Mouse (Mus musculus): ENCODE results near the gene Olfr462. TPM values are rescaled to one million over a fixed set of nuclear protein-coding genes. Genes with fewer than 3 reads are reported as not detected.
"Not testable (repeated sequence)": the region's sequence is repeated elsewhere in the genome, so short reads cannot be mapped to it uniquely, and the experiment has no call there.

The Olfr462 gene
- polyA plus RNA-seq, 1 experiment, result not detected

DNA sequence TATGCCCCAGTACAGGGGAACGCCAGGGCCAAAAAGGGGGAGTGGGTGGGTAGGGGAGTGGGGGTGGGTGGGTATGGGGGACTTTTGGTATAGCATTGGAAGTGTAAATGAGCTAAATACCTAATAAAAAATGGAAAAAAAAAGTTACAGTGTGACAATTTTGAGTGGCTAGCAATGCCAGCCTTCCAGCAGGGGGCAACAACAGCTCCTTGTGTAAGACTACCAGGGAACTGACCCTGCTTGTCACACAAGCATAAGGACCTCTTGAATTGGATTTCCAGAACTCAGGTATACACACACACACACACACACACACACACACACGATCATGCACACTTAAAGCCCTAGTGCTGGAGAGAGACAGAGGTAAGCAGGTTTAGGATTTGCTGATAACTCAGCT, 25.2 kb downstream of the Olfr462 start:
- H3K4me3 ChIP-seq (ENCODE audit: insufficient read depth, low read depth, low read length), result not testable (repeated sequence)

GRCm38 (mm10) chr11:87862805-87863204, 29.3 kb downstream of the Olfr462 start:
- H3K4me3 ChIP-seq (ENCODE audit: insufficient read depth, low read depth, low read length), result no peak overlapping the region
- no peaks in the 10 kb centered on the region for H3K4me1 ChIP-seq (ENCODE audit: control insufficient read depth, insufficient read depth, insufficient read length, low read length)
- no peak overlapping the region for H3K27ac ChIP-seq (replicated peaks; ENCODE audit: low read depth, low read length)

More for the DNA sequence above, 25.2 kb downstream of the Olfr462 start:
- H3K4me1 ChIP-seq (ENCODE audit: control insufficient read depth, insufficient read depth, insufficient read length, low read length); H3K27ac ChIP-seq (replicated peaks; ENCODE audit: low read depth, low read length): not testable (repeated sequence)

DNA sequence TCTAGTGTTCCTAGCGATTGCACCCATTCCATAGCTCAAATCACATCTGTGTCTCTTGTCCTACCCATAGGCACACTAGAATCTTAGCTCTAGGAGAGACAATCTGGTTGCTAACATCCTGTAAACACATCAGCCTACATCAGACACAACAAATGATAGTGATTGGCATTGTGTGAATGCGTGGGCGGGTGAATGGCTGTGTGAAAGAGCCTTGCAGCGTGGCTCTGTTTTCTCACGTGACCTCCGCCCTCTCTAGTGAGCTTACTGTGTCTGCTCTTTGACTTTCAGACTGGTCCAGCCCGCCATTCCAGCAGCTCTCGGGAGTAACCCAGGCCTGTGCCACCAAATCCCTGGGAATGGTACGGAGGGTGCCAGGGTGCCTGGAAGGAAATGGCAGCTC, 31.6 kb downstream of the Olfr462 start:
- H3K4me1 ChIP-seq (ENCODE audit: control insufficient read depth, insufficient read depth, insufficient read length, low read length), result no peaks in the 10 kb centered on the region
- H3K4me3 ChIP-seq (ENCODE audit: insufficient read depth, low read depth, low read length), result no peak overlapping the region
- no peak overlapping the region for H3K27ac ChIP-seq (replicated peaks; ENCODE audit: low read depth, low read length)

DNA sequence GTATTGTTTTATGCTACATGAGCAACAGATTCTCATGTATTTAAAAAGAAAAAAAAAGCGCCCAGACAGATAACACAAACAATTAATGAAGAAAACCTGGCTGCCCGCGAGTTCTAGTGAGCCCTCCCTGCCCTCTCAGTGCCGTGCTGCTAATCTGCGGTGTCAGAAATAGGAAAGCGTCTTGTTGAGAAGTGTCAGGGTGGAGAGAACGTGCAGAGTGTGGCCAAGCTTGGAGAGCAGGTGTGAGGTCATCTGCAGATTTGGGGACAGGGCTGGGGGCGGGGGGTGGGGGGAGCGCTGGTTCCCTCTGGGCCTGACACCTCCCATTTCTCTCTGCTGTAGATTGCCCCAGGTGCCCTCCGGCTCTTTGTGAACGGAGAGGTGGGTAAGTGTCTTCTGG, 32.8 kb downstream of the Olfr462 start:
- Histone ChIP-seq H3K4me3 (ENCODE audit: insufficient read depth, low read depth, low read length) (no peak overlapping the region), H3K27ac (replicated peaks; ENCODE audit: low read depth, low read length) (no peak overlapping the region), H3K4me1 (ENCODE audit: control insufficient read depth, insufficient read depth, insufficient read length, low read length) (no peaks in the 10 kb centered on the region)

GRCm38 (mm10) chr11:87854550-87854949, 37.5 kb downstream of the Olfr462 start:
- no peak overlapping the region for H3K27ac ChIP-seq (replicated peaks; ENCODE audit: low read depth, low read length)
- no peak overlapping the region for H3K4me3 ChIP-seq (ENCODE audit: insufficient read depth, low read depth, low read length)
- peaks cover 3% of the 10 kb centered on the region; the same call in 1 of the 2 replicates for H3K4me1 ChIP-seq (ENCODE audit: control insufficient read depth, insufficient read depth, insufficient read length, low read length)

GRCm38 (mm10) chr11:87853597-87853954, 38.5 kb downstream of the Olfr462 start:
- Histone ChIP-seq H3K27ac (replicated peaks; ENCODE audit: low read depth, low read length) (no peak overlapping the region), H3K4me3 (ENCODE audit: insufficient read depth, low read depth, low read length) (peak overlapping the region; percentile 74), H3K4me1 (ENCODE audit: control insufficient read depth, insufficient read depth, insufficient read length, low read length) (peaks cover 3% of the 10 kb centered on the region; the same call in 1 of the 2 replicates)

DNA sequence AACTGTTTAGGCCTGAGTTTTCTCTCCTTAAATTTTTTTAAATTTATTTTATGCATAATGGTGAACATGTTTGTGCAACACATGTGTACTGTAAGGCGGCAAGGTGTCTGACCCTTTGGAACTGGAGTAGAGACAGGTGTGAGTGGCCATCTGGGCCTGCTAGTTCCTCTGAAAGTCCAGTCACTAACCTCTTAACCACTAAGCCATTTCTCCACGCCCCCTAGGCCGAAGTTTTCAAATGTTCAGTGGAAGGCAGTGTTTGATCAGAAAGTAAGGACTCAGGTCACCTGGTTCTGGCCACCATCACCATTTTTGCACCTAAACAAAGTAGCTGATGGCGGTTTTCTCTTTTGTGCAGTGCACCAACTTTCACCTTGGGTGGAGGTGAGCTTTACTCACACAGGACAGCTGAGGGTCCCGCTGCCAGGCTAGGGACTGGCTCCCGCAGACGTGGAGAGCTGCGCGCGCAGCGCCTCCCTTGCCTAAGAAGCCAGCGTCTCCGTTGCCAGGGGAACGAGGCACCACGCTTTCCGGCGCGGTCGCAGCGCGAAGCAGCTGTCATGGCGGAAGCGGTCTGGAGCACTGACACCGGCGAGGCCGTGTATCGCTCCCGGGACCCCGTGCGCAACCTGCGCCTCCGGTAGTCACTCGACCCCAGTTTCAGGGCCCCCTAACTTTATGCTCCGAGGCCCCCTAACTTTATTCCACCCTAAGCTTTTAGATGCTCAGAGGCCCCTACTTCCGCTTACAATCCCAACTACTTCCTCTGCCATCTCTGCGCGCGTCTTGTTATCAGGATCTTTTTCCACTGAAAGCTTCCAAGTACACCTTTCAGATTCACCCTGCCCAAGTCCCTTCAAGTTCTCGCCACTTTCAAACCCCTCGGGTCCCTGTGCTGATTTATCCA, 39.1 kb downstream of the Olfr462 start, which contains the start of gene Mks1:
TSS of gene Mks1 (plus strand) at position 526 of the 907 bp plus-strand sequence.
- Histone ChIP-seq H3K4me3 (ENCODE audit: insufficient read depth, low read depth, low read length) (peak within 1 kb of the TSS; percentile 74), H3K27ac (replicated peaks; ENCODE audit: low read depth, low read length) (no peak within 1 kb of the TSS), H3K4me1 (ENCODE audit: control insufficient read depth, insufficient read depth, insufficient read length, low read length) (peaks cover 3% of the 10 kb centered on the region; the same call in 1 of the 2 replicates)

DNA sequence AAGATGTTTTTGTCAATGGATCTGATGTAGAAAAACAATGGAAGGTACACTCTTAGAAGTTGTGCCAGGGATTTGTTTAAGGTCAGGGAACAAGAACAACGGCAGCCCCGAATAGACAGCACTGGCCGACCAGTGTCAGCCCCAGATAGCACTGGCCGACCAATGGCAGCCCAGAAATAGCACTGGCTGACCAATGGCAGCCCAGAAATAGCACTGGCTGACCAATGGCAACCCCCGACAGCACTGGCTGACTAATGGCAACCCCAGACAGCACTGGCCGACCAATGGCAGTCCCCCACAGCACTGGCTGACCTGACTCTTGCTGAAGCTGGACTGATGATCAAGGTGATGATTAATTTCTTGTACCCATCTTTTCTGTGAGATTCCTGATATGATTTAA, 44.2 kb downstream of the Olfr462 start:
- H3K27ac ChIP-seq (replicated peaks; ENCODE audit: low read depth, low read length), result no peak overlapping the region
- H3K4me1 ChIP-seq (ENCODE audit: control insufficient read depth, insufficient read depth, insufficient read length, low read length), result peaks cover 3% of the 10 kb centered on the region; the same call in 1 of the 2 replicates
- H3K4me3 ChIP-seq (ENCODE audit: insufficient read depth, low read depth, low read length), result no peak overlapping the region

DNA sequence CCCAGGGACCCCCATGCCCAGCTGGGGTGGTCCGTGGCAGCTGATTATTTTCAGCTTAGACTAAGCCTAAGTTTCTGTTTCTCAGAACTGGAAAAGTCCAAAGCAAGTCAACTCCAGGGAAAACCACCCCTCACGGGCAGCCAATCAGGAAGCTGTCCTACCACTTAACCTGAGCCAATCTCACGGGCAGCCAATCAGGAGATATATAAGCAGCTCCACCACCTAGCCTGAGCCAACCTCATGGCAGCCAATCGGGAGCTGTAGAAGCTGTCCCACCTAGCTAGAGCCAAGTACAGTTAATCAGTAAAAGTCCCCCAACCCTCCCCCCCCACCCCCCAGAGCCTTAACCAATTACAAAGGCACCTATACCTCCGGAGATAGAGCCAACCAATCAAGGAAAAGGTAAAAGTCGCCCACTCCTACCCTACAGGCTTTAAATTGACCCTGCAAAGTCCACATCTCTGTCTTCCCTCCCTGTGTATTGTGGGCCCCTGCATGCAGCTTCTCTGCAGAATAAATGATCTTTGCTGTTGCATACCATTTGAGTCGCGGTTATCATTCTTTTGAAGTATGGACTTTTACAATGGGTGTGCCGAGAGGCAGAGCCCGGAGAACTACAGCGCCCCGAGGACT, 45.0 kb downstream of the Olfr462 start:
- no peak overlapping the region for H3K4me3 ChIP-seq (ENCODE audit: insufficient read depth, low read depth, low read length)
- H3K27ac ChIP-seq (replicated peaks; ENCODE audit: low read depth, low read length), result no peak overlapping the region
- no peaks in the 10 kb centered on the region for H3K4me1 ChIP-seq (ENCODE audit: control insufficient read depth, insufficient read depth, insufficient read length, low read length)

GRCm38 (mm10) chr11:87841436-87841835, 50.6 kb downstream of the Olfr462 start:
- Histone ChIP-seq H3K4me1 (ENCODE audit: control insufficient read depth, insufficient read depth, insufficient read length, low read length) (no peaks in the 10 kb centered on the region), H3K4me3 (ENCODE audit: insufficient read depth, low read depth, low read length) (no peak overlapping the region), H3K27ac (replicated peaks; ENCODE audit: low read depth, low read length) (no peak overlapping the region)

DNA sequence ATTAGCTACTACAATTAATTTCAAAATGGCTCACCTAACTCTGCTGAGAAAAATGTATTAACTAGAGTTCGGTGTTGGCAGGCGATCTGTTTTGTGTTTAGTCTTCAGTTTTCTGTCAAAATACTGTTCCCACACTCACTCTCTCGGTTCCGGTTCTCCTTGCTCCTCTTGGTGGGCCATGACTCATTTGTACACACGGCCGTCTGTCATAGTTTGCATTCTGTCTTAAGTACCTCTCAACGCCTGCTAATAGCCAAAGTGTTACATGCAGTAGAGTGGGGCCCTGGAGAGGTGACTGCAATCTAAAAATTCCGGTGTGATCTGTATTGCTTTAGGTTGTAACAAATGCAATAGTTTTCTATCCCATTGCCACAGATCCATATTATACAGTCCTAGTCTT, 51.4 kb downstream of the Olfr462 start:
- H3K27ac ChIP-seq (replicated peaks; ENCODE audit: low read depth, low read length), result no peak overlapping the region
- no peak overlapping the region for H3K4me3 ChIP-seq (ENCODE audit: insufficient read depth, low read depth, low read length)

More for the DNA sequence above, 51.4 kb downstream of the Olfr462 start:
- H3K4me1 ChIP-seq (ENCODE audit: control insufficient read depth, insufficient read depth, insufficient read length, low read length), result no peaks in the 10 kb centered on the region

Other genes with a start within 250 kb of the Olfr462 start
- gene Rnf43, start 229.5 kb downstream of the Olfr462 start, polyA plus RNA-seq (2012; ENCODE audit: insufficient read depth, insufficient read length, missing spikeins), result not detected in 2 replicates
- gene Supt4a, start 154.7 kb downstream of the Olfr462 start, polyA plus RNA-seq (2012; ENCODE audit: insufficient read depth, insufficient read length, missing spikeins), result 90.3 and 97.1 TPM in 2 replicates
- gene Tspoap1, start 131.7 kb downstream of the Olfr462 start, polyA plus RNA-seq (2012; ENCODE audit: insufficient read depth, insufficient read length, missing spikeins), result not detected in 2 replicates
- gene Mpo, start 98.7 kb downstream of the Olfr462 start, polyA plus RNA-seq (2012; ENCODE audit: insufficient read depth, insufficient read length, missing spikeins), result not detected in 2 replicates
- gene Lpo, start 64.0 kb downstream of the Olfr462 start, polyA plus RNA-seq (2012; ENCODE audit: insufficient read depth, insufficient read length, missing spikeins), result not detected in 2 replicates
- 1.8 and 3.1 TPM in 2 replicates for gene Mks1, start 39.1 kb downstream of the Olfr462 start, polyA plus RNA-seq (2012; ENCODE audit: insufficient read depth, insufficient read length, missing spikeins)
- not detected in 2 replicates for gene Epx, start 16.7 kb downstream of the Olfr462 start, polyA plus RNA-seq (2012; ENCODE audit: insufficient read depth, insufficient read length, missing spikeins)
- gene Olfr463, start 5.1 kb upstream of the Olfr462 start, polyA plus RNA-seq (2012; ENCODE audit: insufficient read depth, insufficient read length, missing spikeins), result not detected in 2 replicates
- gene Olfr464, start 28.7 kb upstream of the Olfr462 start, polyA plus RNA-seq (2012; ENCODE audit: insufficient read depth, insufficient read length, missing spikeins), result not detected in 2 replicates
- gene Dynll2, start 95.3 kb upstream of the Olfr462 start, polyA plus RNA-seq (2012; ENCODE audit: insufficient read depth, insufficient read length, missing spikeins), result 152 and 166 TPM in 2 replicates
- 52.3 and 109 TPM in 2 replicates for gene Srsf1, start 155.1 kb upstream of the Olfr462 start, polyA plus RNA-seq (2012; ENCODE audit: insufficient read depth, insufficient read length, missing spikeins)
- gene Vezf1, start 176.0 kb upstream of the Olfr462 start, polyA plus RNA-seq (2012; ENCODE audit: insufficient read depth, insufficient read length, missing spikeins), result 17.3 and 19.7 TPM in 2 replicates
- gene Cuedc1, start 205.8 kb upstream of the Olfr462 start, polyA plus RNA-seq (2012; ENCODE audit: insufficient read depth, insufficient read length, missing spikeins), result 7.3 and 15.9 TPM in 2 replicates